Mouse (Mus musculus): ENCODE results near the gene Mapk6.

Gene Mapk6

GRCm38 (mm10) chr9:75424358-75425150, 14.7 kb upstream of the Mapk6 start:
- DNase-seq = no peak

GRCm38 (mm10) chr9:75423683-75424082, 13.9 kb upstream of the Mapk6 start:
- peak; percentile 42 for DNase-seq

- no peak for DNase-seq
These were observed 12.5 kb upstream of the Mapk6 start for GRCm38 (mm10) chr9:75422251-75422691.

GRCm38 (mm10) chr9:75414204-75414603, 4.4 kb upstream of the Mapk6 start:
- DNase-seq = peak; percentile 55

- DNase-seq = no peak
These were observed 3.4 kb upstream of the Mapk6 start for GRCm38 (mm10) chr9:75413206-75413605.

- DNase-seq = no peak
These were observed 1.8 kb upstream of the Mapk6 start for GRCm38 (mm10) chr9:75411584-75411983.

- DNase-seq = no peak
These were observed 1.2 kb upstream of the Mapk6 start for GRCm38 (mm10) chr9:75410868-75411487.

GRCm38 (mm10) chr9:75409031-75409851, 564 bp downstream of the Mapk6 start:
- DNase-seq = peak; percentile 78

- no peak for DNase-seq
These were observed 1.5 kb downstream of the Mapk6 start for GRCm38 (mm10) chr9:75408204-75408826.

GRCm38 (mm10) chr9:75407803-75408202, 2.0 kb downstream of the Mapk6 start:
- DNase-seq = peak; percentile 62

- peak; percentile 42 for DNase-seq
These were observed 3.7 kb downstream of the Mapk6 start for GRCm38 (mm10) chr9:75406121-75406520.

- DNase-seq = no peak
These were observed 6.3 kb downstream of the Mapk6 start for GRCm38 (mm10) chr9:75403520-75403919.

- no peak for DNase-seq
These were observed 8.0 kb downstream of the Mapk6 start for GRCm38 (mm10) chr9:75401593-75402504.

- DNase-seq = no peak
These were observed 9.2 kb downstream of the Mapk6 start for GRCm38 (mm10) chr9:75400639-75401038.

GRCm38 (mm10) chr9:75399069-75399468, 10.7 kb downstream of the Mapk6 start:
- no peak for DNase-seq

- DNase-seq = no peak
These were observed 13.8 kb downstream of the Mapk6 start for GRCm38 (mm10) chr9:75395971-75396370.

GRCm38 (mm10) chr9:75393251-75393650, 16.6 kb downstream of the Mapk6 start:
- DNase-seq = no peak

- peak; percentile 52 for DNase-seq
These were observed 24.4 kb downstream of the Mapk6 start for GRCm38 (mm10) chr9:75385218-75385974.

- DNase-seq = no peak
These were observed 25.4 kb downstream of the Mapk6 start for GRCm38 (mm10) chr9:75384337-75384962.

- DNase-seq = no peak
These were observed 26.0 kb downstream of the Mapk6 start for GRCm38 (mm10) chr9:75383785-75384184.

GRCm38 (mm10) chr9:75382825-75383224, 27.0 kb downstream of the Mapk6 start:
- DNase-seq = no peak

All from lung, postnatal 36 days (tissue).